Mouse (Mus musculus): ENCODE data around the gene E030025P04Rik. TPM values are rescaled to one million over a fixed set of nuclear protein-coding genes. Genes with fewer than 3 reads are reported as not detected.

The E030025P04Rik gene
- total RNA-seq (2023), result not detected

GRCm38 (mm10) chr11:109144236-109144635, at the start of gene E030025P04Rik:
E030025P04Rik (minus strand) TSS chr11:109144369.

Other genes starting within 250 kb of the E030025P04Rik start
- gene Axin2, start 224.0 kb downstream of the E030025P04Rik start, total RNA-seq (2023), result 1 to 10 TPM in 1 of 2 experiments, under 1 TPM in 1; 0.79 to 1.2 TPM
- not detected for gene Rgs9, start 153.8 kb upstream of the E030025P04Rik start, total RNA-seq (2023)
- gene Gna13, start 218.5 kb upstream of the E030025P04Rik start, total RNA-seq (2023), result 100 to 1,000 TPM; 112 to 132 TPM

All from monocyte, adult 59 days (primary cell).